Mouse (Mus musculus): ENCODE data around the gene Cep350.
A peak's percentile ranks its signal among the peaks of the same experiment; 100 is the strongest.
"Not testable (repeated sequence)": the region's sequence is repeated elsewhere in the genome, so short reads cannot be mapped to it uniquely, and the experiment has no call there.

Cep350 gene

DNA sequence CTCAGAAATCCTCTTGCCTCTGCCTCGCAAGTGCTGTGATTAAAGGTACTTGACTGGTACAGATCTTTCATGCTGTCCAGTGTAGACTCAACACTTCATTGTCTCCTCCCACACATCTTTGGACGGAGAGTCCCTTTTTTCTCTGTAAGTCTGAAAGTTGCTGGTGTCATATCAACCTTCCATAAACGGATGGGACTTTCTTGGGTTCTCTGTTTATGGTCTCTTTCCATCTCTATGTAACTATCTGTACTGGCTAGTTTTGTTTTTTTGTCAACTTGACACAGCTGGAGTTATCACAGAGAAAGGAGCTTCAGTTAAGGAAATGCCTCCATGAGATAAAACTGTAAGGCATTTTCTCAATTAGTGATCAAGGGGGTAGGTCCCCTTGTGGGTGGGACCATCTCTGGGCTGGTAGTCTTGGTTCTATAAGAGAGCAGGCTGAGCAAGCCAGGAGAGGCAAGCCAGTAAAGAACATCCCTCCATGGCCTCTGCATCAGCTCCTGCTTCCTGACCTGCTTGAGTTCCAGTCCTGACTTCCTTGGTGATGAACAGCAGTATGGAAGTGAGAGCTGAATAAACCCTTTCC is 90.3 kb downstream of the Cep350 start:
- not testable (repeated sequence) for DNase-seq

DNA sequence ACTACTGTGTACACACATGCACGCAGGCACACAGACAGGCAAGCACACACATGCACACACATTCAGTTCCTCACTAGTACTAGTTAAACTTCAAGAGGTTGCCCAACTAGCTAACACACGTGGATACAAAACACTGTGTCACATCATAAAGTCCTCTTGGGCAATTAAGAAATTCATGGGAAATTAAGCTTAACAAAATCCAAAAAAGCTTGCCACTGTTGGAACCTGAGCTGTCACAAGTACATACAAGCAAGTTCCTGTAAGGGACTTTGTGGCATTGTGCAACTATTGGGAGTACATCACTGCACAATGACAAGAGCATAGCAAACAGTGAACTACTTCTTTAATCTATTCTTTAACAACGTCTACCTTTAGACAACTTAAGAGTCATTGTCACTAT is 93.5 kb downstream of the Cep350 start:
- no peak for DNase-seq

DNA sequence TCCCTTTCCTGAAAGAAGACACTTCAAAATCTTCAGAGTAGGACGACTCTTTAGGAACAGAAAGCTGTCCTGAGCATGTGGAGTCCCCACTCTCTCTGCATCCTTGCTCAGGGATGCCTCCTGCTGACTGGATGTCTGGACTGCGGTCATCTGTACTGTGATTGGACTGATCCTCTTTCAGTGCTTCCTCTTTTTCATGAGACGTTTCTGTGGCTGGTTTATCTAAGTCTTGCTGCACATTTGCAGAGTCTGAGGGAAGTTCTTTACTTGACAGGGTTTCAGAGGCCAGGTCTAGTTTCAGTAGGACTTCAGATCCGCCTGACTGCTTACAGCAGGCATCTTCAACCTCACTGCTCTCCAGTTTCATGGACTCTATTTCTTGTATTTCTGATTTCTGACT is 110.1 kb downstream of the Cep350 start:
- DNase-seq, result no peak

DNA sequence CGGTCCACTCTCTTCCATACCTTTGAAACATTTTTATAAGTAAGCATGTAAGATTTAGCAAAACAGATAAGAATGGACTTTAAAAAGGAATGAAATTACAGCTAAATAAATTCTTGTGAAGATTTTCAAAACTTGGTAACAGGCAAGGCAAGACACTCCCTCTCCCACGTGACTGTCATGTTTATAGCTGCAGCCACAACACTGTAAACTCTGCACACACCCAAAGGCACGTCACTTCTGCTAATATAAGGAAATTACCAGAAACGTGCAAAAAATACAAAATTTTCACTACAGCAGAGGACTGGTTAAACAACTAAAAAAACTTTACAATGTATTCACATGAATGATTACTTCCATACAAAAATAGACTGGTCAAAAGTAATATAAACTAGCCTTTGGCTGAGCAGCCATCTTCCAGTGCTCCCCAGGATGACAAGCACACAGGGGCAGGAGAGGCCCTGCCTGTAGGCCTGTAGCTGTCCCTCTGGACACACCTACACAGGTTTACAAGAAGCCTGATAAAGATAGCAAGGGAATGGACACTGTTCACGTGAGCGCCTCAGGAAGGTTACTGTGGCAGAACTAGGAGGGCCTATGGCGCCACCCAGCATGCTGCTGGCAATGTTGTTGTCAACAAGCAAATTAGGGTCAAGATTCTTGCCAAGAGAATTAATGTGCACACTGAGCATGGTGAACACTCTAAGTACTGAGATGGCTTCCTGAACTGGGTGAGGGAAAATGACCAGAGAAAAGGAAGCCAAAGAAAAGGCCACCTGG is 117.9 kb downstream of the Cep350 start:
- no peak for DNase-seq

DNA sequence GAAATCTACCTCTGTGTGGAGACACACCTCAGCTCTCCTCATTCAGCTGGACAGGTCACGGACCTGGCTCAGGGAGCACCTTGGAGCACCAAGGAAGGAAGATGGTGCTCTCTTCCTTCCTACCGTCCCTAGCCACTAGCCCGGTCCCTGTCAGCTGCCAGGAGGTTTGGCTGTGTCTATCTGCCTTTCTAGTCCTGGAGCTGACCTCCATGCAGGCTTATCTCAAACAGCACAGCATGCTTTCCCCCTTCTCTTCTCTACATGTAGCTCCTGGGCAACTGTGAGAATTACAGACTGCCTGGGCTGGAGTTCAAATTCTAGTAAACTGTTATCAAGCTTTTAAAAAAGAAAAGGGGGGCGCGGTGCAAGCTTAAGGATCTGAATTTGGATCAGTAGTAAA is 120.0 kb downstream of the Cep350 start:
- DNase-seq, result no peak

DNA sequence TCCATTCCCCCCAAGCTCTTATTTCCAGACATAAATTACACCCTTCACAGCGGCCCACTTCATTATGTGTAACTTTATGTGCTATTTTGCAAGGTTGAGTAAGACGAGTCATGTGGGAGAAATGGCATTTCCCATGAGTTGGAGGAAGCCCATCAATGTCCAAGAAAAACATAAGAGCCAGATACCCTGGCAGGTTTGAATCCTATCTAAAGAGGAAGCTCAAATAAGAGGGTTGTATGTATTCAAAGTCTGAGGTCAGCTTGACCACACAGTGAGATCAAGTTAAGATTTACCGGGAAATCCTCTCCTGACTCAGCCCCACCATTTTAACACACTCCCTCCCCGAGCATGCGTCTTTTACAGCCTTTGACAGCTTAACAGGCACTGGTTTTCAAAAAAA is 128.8 kb downstream of the Cep350 start:
- no peak for DNase-seq

DNA sequence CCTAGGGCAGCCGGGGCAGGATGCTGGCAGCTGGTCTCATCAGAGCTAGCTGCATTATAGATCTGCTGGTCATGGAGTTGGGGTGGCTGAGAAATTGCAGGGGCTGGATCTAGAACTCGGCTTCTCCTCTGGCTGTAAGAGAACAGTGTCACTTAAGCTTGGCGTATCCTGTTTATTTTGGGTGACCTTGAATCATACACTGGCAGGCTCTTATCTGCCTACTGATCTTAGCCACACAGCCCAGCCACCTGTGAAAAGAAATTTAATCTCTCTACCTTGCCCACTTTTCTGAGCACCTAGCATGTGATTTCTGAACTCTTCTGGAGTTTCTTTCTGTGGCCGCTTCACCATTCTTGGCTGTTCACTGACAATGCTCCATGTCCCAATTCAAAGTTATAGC is 129.5 kb downstream of the Cep350 start:
- no peak for DNase-seq

DNA sequence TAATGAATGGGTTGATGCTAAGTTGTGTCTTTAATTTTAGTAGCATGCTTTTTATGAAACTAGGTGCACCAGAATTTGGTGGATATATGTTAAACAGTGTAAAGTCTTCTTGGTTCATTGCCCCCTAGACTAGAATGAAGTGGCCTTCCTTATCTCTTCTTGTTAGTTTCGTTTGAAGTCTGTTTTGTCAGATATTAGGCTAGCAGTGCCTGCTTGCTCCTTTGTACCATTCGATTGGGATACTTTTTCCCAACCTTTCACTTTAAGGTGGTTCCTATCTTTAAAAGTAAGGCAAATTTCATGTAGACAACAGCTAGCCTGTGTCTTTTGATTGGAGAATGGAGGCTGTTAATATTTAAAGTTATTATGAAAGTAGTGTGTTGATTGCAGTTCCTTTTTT is 137.4 kb downstream of the Cep350 start:
- no peak for DNase-seq

DNA sequence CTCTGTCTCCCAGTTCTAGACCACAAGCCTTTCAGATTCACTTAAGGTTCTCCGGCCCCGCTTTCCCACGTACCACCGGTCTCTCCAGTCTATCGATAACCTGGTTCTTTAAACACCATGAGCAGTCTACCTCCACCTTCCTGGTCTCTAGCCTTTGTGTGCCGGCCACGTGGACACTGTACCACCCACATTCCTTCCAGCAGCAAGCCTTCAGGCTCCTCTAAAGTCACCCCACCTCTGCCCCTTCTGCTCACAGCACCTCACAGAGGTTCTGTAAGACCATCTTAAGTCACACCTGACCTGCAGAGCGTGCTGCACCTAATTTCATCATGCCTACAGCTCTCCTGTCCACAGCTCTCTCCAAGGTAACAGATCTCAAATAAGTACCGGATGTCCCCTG is 139.4 kb downstream of the Cep350 start:
- DNase-seq, result no peak

DNA sequence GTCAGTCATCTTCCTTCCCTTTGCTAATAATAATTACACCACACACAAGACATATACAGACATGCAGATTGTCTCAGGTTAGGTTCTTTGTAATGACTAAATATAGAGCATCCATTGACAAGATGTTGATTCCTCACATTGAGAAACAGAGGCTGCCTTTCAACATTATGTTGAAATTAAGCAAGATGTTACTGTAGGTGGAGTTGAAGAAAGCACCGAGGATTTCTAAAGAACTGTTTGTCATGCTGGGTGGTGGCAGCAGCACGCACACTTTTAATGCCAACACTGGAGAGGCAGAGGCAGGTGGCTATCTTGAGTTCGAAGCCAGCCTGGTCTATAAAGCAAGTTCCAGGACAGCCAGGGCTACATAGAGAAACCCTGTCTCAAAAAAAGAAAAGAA is 141.1 kb downstream of the Cep350 start:
- DNase-seq, result no peak

DNA sequence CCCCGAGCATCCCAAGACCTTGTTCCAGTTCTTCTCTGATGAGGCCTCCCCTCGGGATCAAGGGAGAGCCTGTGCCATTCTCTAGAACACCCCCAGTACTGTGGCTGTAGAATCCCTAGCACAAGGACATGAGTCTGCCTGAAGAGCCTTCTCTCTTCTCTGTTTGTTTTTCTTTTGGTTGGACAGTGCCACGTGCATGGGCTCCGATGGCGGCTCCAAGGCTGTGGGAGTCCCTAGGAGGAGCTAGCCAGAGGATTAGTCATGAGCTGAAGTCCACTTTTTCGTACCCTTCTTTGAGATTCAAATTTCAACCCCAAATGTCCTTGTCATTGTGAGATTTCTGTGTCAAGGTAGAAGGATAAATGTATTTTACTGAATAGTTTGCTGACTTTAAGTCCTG is 142.2 kb downstream of the Cep350 start:
- no peak for DNase-seq

DNA sequence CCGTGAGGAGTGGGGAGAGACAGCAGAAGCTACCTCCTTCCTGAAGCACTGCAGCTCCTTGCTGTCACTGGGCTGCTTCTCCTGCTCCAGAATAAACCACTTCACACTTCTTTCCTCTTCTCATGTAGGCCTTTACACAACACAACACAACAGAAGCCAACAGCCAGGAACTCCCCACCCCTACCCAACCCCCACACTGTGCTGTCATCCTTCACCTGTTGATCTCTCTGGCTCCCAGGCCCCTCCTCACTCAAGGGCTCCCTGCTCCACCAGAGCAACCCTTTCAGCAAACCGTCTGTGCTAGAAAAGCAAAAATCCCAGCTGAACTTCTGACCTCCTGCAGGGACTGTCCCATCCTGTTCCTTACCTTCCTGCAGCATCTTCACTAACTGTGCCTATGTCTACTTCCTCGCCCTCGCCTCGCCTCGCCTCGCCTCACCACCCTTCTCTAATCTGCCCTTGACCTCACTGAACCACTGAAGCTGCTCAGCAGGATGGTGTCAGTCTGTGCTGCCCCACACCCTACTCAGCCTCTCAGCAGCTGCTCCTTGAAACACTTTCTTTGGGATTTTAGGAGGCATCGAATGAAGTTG is 145.3 kb downstream of the Cep350 start:
- no peak for DNase-seq

DNA sequence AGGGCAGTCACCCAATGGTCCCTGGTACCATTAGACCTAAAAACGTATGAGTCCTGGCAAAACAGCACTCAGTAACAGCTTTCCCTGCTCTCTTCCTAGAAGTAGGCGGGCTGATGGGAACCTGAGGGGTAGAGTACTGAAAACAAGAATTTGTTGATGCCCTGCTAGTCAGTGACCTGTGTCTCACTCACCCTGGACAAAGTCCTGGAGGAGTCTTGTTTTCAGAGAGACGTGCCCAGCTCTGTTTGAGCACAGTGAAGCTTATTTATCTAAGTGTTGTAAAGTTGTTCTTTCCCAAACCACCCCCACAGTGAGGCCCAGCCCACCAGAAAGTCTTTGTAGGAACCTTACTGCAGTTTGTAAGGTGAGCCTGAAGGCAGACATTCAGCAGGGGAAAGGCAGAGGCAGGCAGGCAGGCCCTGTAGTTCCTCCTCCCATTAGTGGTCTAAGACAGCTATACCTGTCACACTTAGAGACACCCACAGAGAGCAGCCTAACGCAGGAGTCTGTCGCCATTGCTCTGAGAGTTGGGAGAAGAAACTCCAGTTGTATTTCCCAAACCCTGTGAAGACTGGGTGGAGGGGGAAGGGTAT is 146.2 kb downstream of the Cep350 start:
- no peak for DNase-seq

DNA sequence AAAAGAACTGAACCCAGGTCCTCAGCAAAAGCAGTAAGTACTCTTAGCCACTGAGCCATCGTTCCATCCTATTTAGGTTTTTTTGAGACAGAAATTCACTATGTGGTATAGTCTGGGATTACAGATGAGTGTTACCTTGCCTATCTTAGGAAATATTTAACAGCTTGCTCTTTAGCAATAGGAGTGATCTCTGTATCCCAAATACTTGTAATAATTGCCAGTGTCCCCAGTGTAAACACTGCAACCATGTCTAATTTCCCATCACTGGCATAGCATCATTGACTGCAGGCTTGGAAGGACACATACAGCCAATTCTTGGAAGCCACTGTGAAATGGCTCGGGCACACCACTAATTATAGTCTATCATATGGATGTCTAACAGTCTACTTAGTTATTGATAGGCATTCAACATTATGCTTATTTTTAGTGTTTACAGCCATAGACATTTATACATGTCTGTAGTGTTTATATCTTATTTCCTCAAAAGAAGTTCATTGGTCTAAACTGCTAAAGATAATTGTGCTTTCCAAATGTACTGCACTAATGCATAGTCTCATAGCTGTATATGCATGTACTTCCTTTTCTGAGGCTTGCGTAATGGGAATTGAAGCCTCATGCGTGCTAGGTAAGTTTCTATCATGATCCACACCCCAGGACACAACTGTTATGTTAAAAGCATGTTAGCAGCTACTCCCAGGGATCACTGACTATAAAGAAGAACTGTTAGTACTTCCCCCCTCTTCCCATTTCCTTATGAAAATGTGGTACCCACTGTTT is 146.9 kb downstream of the Cep350 start:
- DNase-seq, result no peak

DNA sequence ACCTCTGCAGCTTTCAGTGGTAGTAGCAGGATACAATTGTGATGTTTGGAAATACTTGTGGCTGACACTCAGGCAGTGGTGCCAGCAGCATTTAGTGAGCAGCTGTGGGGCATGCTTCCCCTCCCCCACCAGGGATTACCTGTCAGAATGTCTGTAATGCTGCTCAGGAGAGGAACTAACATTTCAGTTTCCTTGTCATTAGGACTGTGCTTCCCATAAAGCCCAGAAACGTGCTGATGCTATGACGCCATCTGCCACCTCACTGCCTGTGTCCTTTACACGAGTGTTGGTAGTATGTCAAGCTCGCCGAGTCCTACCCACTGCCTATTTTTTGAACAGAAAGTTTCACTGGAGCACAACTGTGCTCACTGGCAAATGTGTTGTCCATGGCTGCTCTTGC is 152.4 kb downstream of the Cep350 start:
- DNase-seq, result no peak

DNA sequence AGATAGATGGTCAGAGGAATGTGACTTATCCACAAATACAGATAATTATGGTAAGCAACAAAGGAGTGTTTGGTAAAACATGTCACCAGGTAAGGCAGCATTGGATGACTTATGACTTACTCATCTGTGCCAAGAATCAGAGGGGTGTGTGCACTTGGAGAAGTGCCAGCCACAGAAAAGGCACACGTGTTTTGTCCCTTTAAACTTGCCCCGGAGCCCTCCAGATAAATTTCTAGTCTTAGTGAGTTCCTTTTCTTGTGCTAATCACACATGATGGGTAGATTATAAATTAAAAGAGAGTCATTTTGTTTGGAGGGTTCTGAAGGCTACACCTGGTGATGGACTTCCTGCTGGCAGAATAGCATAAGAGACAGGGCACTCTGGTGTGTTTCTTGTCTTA is 156.9 kb downstream of the Cep350 start:
- DNase-seq, result no peak

DNA sequence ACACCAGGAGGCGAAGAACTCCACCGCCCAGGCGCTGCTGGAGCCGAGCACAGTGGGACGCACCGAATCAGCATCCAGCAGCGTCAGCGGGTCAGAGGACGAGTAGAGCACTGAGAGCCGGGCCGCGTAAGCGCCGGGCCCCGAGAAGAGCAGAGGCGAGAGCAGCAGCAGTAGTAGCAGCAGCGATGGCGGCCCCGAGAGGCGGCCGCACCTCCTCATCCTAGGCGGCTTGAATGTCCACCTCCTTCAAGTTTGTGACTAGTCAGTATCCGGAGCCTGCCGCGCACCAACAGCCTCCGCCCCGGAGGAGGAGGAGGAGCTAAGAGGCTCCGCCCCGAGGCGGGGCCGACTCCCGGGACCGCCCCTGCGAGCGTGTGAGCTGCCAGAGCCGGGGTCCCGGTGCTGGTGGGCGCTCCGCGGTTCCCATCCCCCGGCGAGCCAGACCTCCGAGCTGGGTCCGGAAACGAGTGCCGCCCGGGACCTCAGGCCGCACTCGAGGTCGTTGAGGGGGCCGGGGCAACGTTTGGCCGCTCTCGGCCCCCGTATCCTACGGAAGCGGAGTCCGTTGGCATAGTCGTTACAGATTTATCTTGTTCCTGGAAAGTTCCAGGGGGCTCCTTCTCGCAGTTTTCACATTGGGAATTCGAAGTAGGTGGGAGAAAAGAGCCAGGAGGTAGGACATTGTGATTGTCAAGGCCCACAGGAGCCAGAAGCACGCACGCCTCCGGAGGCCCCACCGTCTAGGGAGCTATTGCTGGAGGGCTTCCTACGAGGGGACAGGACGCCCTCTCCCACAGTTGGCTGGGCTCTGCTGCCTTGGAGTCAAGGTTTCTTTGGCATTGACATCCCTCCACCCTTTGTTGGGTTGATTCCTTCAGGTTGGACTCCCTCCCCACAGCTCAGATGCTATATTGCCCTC is 160.2 kb downstream of the Cep350 start, which contains the start of gene Qsox1:
Qsox1 (minus strand) TSS at position 309 of the 919 bp plus-strand sequence.
- DNase-seq, result peak; percentile 83

DNA sequence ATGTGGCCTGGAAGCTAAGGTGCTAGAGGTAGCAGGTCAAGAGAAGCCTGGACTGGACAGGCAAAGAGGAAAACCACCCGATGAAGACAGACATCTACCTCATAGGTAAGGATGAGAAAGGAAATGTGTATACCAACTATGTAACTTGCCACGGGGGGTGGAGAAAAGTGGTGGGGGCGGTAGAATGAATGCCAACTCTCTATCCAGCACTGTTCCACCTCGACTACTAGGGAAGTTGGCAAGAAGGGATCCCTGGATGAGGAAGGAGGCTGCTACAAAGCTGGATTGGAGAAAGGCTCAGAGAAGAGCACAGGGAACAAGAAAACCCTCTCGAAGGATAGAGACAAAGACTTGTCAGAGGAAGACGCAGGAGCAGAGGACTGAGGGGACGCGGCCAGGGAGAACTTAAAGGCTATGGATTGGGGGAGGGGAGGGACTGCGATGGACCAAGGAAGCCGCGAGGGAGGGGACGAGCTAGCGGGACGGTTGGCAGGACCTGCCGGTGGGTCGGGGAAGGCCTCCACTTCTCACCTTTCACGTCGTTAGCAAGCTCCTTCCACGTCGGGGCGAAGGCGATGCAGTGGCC is 161.0 kb downstream of the Cep350 start:
- no peak for DNase-seq

DNA sequence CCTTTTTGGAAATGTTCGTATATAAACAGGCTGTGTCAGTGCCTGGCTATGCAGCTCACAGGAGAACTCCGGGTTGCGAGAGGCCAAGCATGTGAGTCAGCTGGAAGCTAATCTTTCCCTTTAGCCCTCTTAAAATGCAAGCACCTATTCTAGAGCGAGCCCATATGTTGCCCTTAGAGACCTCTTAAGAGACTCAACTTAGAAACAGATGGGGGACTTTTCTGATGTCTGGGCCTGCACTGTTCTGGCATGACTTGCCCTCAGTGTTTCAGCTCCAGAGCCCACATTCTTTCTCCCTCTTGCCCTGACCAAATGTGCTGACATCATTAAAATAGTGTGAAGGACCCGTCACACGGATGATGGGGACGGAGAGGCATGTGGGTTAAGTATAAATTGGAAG is 162.4 kb downstream of the Cep350 start:
- no peak for DNase-seq

DNA sequence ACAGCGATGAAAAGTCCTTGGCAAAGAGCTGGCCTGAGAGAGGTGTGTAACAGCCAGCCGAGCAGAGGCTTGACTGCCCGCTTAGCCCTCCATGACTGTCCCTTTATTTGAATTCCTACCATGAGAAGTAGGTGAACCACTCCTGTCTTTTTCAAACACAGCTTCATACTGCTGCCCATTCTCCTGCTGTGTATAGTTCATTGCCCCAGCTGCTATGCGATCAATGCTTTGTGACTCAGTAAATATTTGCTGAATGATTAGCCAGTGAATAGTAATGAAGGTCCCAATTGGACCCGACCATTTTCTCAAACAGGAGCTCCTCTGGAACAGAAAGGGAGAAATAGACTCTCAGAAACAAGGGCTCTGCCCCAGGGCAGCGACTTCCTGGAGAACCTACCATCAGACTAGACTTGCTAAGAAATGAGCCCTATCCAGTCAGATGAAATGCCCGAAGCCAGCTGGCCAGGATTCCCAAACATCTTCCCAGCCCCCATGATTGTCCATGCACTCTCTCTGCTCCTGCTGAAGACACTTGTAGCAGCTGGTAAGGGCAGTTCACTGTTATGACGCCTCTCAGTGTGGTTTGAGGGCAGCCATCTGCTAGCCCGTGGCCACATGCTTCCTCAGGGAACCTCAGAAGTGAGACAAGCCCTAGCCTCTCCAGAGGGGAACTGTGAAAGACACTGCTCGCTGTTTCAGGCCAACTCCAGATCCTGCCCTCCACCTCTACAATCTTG is 163.2 kb downstream of the Cep350 start:
- no peak for DNase-seq

DNA sequence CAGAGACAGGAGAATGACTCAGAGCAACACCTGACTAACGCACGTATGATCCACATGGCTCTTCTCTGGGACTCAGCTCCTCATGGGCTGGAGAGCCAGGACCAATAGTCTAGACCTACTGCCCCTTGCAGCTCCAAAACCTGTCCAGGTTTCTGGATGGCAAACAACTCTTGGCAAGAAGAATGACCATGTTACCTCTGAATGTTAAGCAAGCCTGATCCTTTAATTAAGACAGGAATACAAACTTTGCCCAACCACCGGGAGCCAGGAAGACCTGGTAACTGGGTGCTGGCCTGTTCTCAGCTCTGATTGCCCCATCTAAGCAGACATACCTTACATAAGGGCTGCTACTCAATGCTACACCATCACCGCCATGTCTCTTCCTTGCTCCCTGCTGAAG is 164.8 kb downstream of the Cep350 start:
- no peak for DNase-seq
